Mouse (Mus musculus) right cerebral cortex, adult 2 months (tissue): ENCODE data around the gene Spdye4a.

Source experiments
- DNase-seq, 2 experiments: peaks; one replicate each; pipeline ENCODE4 v3.0.0; 2021 to 2022; ENCODE audit warnings: low spot score in 2 of 2

Spdye4a gene

DNA sequence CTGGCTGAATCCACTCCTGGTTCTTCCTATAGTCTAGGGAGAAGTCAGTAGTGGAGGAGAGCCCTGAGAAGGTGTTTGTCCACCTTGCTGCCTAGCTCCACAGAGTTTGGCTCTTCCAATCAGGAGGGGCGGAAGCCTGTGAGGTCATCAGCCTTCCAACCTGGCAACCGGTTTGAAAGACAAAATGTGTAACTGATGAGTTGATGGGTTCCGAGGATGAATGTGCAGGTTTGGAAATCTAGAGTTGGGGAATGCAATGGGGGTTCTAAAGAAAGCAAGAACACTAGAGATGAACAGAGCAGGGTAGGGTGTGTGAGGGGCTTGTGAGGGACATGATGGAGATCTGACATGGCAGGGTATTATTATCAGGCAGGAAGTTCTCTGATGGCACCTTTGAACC is at the start of gene Spdye4a:
Gene Spdye4a, minus strand, starts transcription at position 101 of the 400 bp plus-strand sequence.
- DNase-seq: no peak

DNA sequence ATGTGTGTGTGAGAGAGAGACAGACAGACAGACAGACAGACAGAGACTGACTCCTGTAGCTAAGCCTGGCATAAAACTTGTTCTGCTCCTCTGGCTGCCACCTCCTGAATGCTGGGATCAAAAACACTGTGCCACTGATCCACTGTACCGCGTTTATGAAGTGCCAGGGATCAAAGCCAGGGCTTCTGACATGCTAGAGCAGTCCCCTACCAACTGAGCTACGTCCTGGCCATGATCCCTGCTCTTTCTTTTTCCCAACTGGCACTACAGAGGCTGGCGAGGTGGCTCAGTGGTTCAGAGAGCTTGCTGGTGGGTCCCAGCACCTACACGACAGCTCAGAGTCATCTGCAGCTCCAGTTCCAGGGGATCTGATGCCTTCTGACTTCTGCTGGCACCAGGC is 49.1 kb upstream of the Spdye4a start:
- no peak for DNase-seq

DNA sequence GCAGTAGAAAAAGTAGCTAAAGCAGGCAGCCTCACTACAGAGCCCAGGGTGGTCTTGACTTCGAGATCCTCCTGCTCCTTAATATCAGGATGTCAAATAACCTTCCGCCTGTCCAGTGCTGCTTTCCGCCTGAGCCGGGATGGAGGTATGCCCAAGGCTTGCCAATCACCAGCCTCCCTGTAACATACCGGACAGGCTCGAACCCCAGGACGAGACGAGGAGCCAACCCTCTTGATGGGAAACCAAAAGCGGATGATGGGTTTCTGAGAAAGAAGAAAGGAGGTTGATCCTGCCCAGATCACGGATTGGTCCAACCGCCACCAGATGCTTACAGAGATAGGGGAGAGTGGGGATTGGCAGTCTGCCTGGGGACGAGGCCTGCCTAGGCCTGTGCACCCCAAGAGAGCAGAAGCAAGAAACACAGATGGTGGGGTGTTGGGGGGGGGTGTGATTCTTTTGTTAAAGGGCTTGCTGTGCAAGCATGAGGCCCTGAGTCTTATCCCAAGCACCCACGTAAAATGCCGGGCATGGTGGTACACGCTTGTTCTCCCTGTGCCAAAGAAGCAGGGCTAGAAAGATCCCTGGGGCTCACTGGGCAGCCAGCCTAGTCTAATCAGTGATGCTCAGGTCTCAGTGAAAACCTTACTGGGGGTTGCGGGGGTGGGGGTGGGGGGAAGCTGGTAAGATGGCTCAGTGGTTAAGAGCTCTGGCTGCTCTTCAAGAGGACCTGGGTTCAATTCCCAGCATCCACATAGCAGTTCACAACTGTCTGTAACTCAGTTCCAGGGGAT is 46.0 kb upstream of the Spdye4a start:
- DNase-seq: no peak

DNA sequence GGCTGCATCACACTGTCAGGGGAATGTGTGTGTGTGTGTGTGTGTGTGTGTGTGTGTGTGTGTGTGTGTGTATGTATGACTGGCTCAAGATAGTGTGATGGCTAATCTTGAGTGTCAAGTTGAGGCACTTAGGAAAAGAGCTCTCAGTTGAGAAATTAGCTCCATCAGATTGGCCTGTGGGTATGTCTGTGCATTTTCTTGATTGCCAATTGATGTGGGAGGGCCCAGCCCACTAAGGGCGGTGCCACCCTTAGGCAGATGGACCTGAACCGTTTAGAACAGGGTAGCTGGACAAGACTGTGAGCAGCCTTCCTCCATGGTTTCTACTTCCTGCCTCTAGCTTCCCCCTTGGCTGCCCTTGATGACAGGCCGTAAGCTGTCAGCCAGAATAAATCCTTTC is 45.4 kb upstream of the Spdye4a start:
- DNase-seq: no peak

DNA sequence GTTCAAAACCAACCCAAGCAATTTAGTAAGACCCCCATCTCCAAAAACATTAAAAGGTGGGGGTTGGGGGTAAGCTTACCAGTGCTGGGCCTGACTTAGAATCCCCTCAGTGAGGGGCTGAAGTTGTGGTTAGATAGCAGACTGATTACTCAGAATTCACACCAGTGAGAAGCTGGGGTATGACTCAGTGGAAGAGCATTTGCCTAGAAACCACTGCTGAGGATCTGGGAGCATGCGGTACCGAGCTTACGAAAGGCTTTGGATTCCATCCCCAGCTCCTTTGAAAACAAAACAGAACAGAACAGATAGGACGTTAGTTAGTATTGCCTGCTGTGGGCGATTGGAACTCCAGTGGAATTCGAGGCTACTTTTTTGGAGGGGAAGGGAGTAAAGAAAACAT is 45.0 kb upstream of the Spdye4a start:
- peak in 1 of 2 experiments; percentile 44 for DNase-seq

DNA sequence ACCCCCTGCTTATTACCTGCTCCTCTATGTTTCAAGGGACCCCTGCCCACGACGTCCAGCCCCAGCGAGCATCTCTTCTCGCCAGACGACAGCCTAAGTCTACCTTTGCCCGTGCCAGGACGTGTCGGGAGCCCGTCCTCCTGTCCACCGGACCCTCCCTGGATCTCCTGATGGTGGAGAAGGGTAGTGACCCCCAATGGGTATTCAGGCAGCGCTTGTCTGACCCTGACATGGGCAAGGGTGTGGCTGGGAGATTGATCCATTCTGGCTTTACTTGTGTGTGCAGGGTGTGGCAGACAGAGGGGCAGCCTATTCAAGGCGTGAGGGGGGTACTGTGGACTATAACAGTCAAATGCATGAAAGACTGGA is 43.4 kb upstream of the Spdye4a start:
- no peak for DNase-seq

DNA sequence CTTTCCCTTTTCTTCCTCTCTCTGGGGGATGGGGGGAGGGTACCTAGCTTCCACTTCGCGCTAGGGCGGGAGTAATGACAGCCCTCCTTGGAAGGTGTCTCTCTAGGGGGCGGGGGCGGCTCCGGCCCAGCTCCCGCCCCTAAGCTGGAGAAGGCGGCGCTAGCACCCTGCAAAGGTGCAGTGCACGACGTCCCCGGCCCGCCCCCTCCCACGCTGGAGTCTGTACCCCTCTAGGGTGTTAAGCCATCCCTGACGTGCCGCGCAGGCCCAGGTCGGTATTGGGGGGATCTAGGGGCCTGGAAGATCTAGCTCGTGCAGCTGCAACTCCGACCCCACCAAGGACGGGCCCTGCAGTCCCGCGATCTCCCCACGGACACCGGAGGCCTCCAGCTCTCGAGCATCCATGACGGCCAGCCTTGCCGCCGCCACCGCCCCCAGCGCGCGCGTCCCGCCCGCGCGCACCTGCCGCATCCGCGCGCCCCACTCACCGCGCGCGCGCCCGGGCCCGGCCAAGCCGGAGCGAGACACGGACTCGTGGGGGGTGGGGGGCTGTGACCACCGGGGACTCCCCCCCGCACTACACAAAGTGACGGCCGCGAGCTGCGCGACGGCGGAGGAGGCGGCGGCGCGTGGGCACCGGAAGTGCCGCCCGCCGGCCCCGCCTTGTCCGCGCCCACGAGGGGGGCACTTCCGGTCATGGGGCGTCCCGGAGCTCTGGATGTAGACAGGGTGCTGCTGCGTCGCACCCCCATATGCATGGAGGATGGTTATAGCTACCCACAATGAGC is 42.9 kb upstream of the Spdye4a start, which contains the start of gene Zfp316:
Gene Zfp316, minus strand, starts transcription at position 660 of the 788 bp plus-strand sequence.
- DNase-seq: peak; percentile 67

DNA sequence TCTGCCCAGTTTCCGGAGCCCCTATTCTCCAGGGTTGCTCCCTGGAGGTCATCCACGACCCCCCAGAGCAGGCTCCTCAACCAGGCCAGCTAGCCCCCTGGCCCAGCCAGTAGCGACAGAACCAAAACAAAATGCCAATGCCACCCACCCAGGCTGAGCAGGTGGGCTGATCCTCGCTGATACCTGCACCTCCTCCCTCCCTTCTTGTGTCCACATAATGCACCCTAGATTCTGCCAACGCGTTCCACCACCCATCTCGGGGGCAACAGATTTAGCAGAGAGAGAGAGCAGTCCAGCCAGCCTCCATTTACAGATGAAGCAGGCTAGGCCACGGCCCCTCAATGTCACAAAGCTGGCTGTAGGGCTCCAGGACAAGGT is 42.3 kb upstream of the Spdye4a start:
- no peak for DNase-seq

DNA sequence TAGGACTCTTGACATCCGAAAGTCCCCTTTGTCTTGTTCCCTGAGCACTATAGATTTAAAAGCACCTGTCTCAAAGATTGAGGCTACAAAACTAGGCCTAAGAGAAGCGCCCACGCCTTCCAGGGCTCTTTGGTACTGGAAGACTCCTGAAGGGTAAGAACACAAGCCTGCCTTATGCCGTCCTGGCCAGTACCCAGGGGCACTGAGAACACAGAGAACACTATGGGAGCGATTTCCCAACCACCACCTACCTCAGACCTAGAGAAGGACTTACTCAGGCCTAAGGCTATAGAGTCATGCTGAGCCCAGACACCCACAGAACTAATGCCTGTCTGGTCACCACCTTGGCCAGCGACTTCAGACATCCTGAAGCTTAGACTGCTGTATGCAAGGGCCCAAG is 40.1 kb upstream of the Spdye4a start:
- DNase-seq: no peak

DNA sequence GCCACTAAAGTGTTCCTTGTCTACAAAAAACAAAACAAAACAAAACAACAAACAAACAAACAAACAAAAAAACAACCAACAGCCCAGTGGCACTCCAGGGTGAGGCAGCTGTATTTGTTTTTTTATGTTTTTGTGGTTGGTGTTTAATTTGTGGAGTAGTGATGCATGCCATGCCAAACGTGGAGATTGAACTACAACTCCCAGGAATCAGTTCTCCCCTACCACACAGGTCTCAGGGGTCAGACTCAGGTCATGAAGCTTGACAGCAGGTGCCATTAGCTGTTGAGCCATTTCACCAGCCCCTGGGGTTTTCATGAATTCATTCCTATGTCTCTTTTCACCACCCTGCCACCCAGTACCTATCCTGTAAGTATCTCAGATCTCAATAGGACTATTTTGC is 38.7 kb upstream of the Spdye4a start:
- DNase-seq: no peak

DNA sequence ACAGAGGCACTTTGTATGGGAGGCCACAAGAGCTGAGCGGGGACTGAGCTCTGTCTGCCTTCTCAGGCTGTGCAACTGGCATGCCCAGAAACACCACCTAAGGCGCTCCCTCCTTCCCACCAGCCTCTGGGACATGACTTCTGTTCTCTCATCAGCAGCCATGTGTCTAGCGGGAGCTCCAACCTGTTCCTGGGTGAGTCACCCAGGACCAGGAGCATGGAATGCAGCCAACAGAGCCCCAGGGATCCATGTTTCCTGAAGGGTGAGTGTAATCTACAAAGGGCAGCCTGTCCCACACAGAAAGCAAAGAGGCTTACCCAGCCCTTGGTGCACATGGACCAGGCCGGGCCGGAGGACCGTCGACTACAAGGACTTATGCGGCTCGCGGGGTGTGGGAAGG is 38.0 kb upstream of the Spdye4a start:
- DNase-seq: peak in 1 of 2 experiments; percentile 32

DNA sequence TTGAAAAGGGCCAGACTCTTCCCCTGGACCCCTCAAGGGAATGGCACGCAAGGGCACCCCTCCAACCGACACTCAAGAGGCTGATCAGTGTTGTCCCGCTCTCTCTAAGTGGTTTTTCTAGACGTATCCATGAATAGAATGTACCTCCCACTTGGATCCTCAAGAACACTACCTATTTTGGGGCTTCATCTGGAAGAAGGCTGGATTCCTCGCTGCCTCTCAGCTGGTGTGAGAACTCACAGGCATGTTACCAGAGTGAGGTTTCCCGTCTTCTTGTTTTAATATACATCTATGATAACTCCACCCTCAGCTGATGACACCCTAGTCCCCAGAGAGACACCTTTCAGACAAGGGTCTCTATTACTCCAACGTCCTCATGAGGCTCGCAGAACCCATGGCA is 34.9 kb upstream of the Spdye4a start:
- DNase-seq: peak in 1 of 2 experiments; percentile 60

DNA sequence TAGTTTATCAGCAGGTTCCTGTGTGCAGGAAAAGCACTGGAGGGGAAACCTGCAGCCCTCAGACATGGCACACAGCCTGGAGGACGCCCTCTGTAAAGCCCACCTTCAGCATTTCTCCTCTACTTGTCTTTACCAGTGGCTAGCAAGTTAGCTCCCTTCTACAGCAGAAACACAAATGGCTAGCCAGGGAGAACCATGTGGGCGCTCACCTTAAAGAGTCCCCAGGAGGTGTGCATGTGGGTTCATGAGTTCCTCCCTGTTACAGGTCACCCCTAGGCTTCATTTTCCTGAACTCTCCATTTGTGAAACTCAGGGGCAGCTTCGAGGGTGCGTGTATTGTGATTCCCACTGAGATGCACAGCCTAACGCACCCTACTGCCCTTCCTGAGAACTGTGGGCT is 29.1 kb upstream of the Spdye4a start:
- no peak for DNase-seq

DNA sequence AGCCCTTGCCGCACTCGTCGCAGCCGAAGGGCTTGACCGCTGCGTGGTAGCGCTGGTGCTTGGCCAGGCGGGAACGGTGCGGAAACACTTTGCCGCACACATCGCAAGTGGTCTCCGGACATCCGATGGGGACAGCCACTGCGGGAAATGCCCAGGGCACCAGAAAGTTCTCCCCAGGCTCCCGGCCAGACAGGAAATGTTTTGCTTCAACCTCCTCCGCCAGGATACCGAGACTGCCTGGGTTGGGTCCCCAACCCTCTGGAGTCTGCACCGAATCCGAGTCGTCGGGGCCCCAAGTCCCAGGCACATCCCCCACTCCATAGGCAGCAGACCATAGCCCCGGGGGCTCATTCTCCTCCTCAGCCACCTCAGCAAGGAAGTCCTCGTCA is 28.4 kb upstream of the Spdye4a start:
- DNase-seq: no peak

DNA sequence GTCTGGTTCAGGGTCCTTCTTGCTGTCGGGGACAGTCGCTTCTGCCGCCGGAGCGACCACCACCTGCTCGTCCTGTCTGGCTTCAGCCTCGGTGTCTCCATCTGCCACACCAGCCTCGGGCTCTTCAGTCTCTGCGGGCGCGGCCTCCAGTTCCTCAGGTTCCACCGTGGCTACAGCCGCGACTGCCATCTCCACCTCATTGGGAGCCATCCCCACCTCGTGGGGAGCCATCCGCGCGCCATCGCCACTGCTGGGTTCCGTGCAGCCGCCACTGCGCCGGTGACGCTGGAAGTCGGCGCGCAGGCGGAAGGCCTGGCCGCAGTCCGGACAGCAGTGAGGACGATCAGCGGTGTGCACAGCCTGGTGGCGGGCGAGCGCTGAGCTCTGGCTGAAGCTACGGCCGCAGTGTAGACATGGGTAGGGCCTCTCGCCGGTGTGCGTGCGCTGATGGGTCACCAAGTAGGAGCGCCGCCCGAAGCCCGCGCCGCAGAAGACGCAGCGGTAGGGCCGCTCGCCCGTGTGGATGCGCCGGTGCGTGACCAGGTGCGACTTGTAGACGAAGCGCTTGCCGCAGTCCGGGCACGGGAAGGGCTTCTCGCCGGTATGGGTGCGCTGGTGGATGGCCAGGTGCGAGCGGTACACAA is 27.9 kb upstream of the Spdye4a start:
- peak in 1 of 2 experiments; percentile 16 for DNase-seq

DNA sequence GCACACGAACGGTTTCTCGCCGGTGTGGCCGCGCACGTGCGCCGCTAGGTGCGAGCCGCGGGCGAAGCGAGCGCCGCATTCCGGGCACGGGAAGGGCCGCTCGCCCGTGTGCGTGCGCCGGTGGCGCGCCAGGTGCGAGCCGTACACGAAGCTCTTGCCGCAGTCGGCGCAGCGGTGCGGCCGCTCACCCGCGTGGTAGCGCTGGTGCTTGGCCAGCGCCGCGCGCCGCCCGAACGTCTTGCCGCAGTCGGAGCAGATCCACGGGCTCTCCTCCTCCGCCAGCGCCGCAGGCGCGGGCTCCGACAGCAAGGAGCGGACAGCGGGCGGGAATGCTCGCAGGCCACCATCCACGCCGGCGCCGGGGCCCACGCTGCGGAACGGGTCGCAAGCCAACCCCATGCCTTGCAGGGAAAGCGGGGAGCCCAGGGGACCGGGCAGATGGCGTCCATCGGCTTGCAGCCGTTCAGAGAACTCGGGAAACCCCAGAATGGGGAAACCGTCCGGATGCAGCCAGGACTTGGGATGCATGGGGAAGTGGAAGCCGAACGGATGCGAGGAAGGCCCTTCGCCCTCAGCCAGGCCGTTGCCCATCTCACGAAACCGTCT is 27.3 kb upstream of the Spdye4a start:
- peak in 1 of 2 experiments; percentile 39 for DNase-seq

DNA sequence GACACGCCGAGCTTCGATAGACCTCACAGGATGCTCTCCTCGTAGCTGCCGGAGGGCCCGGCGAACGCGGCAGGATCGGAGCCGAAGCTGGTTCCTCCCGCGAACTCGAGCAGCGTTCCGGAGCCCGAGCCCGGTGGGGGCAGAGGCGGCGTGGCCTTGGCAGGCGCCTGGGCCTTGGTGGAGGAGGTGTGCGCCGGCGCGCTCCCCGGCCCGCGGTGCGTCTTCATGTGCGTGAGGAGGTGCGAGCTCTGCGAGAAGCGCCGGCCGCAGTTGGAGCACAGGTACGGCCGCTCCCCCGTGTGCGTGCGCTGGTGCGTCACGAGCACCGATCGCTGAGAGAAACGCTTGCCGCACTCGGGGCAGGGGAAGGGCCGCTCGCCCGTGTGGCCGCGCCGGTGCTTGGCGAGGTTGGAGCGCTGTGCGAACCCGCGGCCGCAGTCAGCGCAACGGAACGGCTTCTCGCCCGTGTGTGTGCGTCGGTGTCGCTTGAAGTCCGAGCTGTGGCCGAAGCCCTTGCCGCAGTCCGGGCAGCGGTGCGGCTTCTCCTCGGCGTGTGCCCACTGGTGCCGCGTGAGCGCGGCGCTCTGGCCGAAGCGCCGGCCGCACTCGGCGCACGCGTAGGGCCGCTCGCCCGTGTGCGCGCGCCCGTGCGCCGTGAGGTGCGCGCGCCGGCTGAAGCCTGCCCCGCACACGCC is 26.6 kb upstream of the Spdye4a start:
- DNase-seq: no peak

DNA sequence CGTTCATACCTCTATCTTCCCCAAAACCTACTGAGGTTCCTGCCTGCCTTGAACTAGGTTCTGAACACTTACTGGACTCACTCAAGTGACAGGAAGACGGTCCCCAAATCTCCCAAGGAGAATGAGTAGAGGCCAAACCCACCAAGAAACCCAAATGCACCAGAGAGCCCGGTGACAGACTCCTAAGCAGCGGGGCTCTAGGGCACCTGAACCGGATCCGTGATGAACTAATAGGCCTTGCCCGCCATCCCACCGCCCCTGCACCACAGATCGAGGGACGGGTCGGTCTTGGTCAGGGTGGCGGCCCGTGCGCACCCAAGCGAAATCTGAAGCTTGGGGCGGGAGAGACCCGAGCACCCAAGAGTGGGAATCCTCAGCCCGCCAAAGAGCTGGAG is 26.1 kb upstream of the Spdye4a start:
- DNase-seq: no peak

DNA sequence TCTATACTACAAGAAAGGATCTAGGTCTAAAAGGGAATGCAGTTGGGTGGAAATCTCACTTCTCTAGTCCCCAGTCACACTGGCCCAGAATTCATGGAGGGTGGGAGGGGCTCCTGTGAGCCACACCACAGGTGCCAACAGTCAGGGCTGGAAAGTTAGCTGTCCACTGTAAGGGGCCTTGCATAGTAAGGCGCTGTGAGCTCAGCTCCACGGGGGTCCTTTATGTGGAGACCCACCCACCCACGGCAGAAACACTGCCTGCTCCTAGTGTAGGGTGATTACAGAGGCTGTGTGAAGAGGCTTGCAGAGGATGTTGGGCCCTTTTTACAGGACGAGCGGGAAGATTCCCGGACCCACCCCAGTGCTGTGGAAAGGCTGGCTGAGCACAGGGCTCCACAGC is 25.3 kb upstream of the Spdye4a start:
- no peak for DNase-seq

DNA sequence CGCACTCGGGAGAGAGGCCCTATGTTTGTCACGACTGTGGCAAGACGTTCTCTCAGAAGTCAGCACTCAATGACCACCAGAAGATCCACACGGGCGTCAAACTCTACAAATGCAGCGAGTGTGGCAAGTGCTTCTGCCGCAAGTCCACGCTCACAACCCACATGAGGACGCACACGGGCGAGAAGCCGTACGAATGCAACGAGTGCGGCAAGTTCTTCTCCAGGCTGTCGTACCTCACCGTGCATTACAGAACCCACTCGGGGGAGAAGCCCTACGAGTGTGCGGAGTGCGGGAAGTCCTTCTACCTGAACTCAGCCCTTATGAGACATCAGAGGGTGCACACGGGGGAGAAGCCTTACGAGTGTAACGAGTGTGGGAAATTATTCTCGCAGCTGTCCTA is 18.2 kb upstream of the Spdye4a start:
- DNase-seq: no peak

DNA sequence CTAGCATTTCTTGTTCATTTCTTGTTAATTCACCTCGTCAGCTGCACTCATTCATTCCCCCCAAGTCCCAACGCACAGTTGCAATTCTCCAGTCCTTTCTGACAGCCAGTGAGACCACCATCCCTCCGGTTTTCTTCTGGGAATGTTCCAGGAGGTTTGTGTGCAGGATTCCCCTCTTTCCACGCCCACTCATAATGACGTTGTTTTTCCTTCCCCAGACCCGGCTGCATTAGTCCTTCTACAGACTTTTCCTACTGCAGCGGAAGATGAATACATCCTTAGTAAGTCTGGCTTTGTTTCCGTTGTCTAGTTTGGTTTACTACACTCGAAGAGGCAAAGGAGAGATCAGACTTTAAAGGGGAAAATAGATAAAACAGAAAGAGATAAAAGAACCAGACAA is 9.3 kb upstream of the Spdye4a start:
- no peak for DNase-seq
